Mouse (Mus musculus): Measurements from ENCODE around the gene Nlgn2. TPM values are rescaled to one million over a fixed set of nuclear protein-coding genes. Genes with fewer than 3 reads are reported as not detected.

Gene Nlgn2
- polyA plus RNA-seq, 1 experiment from 2014 or later = 3.4 TPM

DNA sequence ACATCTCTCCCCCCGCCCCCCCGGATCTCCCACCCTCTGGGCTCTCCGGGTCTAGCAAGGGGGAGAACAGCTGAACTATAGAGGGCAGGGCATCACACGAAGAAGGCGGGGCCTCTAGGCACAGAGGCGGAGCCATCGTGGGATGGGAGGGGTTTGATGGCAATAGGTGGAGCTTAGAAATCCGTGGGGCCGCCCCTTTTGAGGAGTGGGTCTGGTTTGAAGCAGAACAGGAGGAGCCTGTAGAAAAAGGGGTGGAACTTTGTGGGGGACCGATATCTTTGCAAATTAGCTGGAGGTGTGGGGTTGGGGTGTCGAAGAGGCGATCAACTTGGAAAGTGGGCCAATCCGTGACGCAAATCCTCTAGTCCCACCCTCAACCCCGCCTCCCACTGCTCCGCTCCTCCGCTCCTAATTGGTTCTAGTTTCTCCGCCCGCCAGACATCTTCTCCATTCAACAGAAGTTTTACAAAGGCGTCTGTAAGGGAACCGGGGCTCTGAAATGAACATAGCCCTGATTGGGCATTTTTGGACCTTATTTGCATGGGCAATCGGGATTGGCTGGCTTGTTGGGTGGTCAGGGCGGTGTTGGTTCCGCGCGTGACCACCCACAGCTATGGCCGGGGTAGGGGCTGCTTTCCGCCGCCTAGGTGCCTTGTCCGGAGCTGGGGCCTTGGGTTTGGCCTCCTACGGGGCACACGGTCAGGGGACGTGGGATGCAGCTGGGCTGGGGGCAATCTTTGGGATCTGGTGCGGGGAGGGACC, 549 bp upstream of the Nlgn2 start, which contains the start of gene Tmem256:
Tmem256 (plus strand) TSS at position 563 of the 762 bp plus-strand sequence.
- peak within 1 kb of the TSS; percentile 76 for H3K4me3 ChIP-seq (ENCODE audit: low read depth, low read length)
- H3K27ac ChIP-seq (ENCODE audit: low read depth, low read length) = peak within 1 kb of the TSS; percentile 78
- H3K9ac ChIP-seq (ENCODE audit: low read depth, low read length) = peak within 1 kb of the TSS; percentile 80
- H3K4me1 ChIP-seq (replicated peaks; ENCODE audit: control insufficient read depth, insufficient read depth, low read length) = peaks cover 43% of the 10 kb centered on the region
- DNase-seq (ENCODE audit: low spot score) = peak; percentile 95
- ATAC-seq (replicated peaks; ENCODE audit: low FRiP score) = peak; percentile 89
- no peaks in the 10 kb centered on the region for H3K9me3 ChIP-seq (ENCODE audit: control insufficient read depth, low read length)
- peaks cover 39% of the 10 kb centered on the region for H3K27me3 ChIP-seq (replicated peaks; ENCODE audit: control insufficient read depth, insufficient read depth, low read length)
- under 1% methylated on average over 34 of the region's 34 CpGs for WGBS
- H3K36me3 ChIP-seq (ENCODE audit: control insufficient read depth, insufficient read depth, low read length) = no peaks in the 10 kb centered on the region; the same call in 1 of the 2 replicates
- peak within 1 kb of the TSS; percentile 96 for H3K4me2 ChIP-seq

DNA sequence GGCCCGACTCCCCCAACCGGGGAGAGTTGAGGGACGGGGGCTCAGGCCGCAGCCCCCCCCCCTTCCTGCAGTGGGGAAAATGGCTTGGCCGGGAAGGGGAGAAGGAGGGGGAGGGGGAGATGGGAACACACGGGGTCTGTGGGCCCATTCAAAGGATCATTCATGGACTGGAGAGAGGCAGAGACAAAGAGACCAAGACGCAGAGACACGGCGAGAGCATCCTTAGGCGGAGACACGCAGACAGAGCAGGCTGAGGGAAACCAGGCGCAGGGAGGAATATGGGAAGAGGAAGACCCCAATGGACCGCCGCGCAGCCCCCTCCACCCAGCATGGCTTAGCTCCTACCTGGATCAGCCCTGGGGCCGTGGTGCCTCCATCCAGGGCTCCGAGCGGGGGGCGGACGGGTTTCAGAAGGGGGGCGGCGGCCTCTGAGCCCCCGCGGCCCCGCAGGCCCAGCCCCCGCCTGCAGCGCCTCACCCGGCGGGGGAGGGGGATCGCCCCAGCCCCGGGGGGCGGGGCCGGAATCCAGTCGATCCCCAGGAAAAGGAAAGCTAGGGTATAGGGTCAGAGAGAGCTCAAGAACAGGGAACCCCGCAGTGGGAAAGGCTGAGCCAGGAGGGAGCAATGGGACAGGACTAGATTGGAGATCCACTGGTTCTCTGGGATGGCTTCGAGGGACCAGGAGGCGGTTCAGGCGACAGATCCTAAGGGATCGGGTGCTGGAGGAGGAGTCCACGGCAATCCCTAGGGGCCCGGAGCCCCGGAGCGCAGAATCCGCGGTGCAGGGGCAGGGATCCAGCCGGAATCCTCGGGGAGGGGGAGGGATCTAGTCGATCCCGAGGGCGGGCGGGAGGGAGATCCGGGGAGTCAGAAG, 644 bp downstream of the Nlgn2 start:
- DNase-seq (ENCODE audit: low spot score) = peak; percentile 63
- H3K36me3 ChIP-seq (ENCODE audit: control insufficient read depth, insufficient read depth, low read length) = no peaks in the 10 kb centered on the region; the same call in 1 of the 2 replicates
- H3K27ac ChIP-seq (ENCODE audit: low read depth, low read length) = peak overlapping the region; percentile 62
- H3K4me2 ChIP-seq = peak overlapping the region; percentile 96
- peak overlapping the region; percentile 76 for H3K4me3 ChIP-seq (ENCODE audit: low read depth, low read length)
- 3% methylated on average over 49 of the region's 52 CpGs for WGBS
- ATAC-seq (replicated peaks; ENCODE audit: low FRiP score) = no peak
- H3K4me1 ChIP-seq (replicated peaks; ENCODE audit: control insufficient read depth, insufficient read depth, low read length) = peaks cover 40% of the 10 kb centered on the region
- H3K9ac ChIP-seq (ENCODE audit: low read depth, low read length) = peak overlapping the region; percentile 61
- H3K9me3 ChIP-seq (ENCODE audit: control insufficient read depth, low read length) = no peaks in the 10 kb centered on the region
- peaks cover 40% of the 10 kb centered on the region for H3K27me3 ChIP-seq (replicated peaks; ENCODE audit: control insufficient read depth, insufficient read depth, low read length)

DNA sequence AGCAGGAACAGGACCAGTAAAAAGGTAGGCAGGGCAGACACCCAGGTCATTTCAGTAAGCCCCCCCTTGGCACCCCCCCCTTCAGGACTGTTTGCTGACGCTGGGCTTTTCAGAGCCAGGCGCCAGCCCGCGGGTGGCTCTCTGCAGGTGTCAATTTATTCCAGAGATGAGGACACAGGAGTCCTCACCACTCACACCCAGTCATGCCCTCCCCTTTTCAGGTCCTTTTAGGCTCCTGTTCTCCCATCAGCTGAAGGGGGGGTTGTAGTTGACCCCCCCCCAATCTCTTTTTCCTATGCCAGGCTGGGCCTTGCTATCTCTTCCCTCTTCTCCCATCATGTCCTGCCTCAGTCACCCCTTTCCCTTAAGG, 1.6 kb downstream of the Nlgn2 start:
- no peak for DNase-seq (ENCODE audit: low spot score)
- H3K9ac ChIP-seq (ENCODE audit: low read depth, low read length) = no peak overlapping the region
- 9% methylated on average over 4 of the region's 4 CpGs for WGBS
- no peak overlapping the region for H3K27ac ChIP-seq (ENCODE audit: low read depth, low read length)
- no peaks in the 10 kb centered on the region for H3K9me3 ChIP-seq (ENCODE audit: control insufficient read depth, low read length)
- peaks cover 40% of the 10 kb centered on the region for H3K27me3 ChIP-seq (replicated peaks; ENCODE audit: control insufficient read depth, insufficient read depth, low read length)
- H3K4me2 ChIP-seq = peak overlapping the region; percentile 96
- H3K4me3 ChIP-seq (ENCODE audit: low read depth, low read length) = peak overlapping the region; percentile 76
- ATAC-seq (replicated peaks; ENCODE audit: low FRiP score) = no peak
- peaks cover 40% of the 10 kb centered on the region for H3K4me1 ChIP-seq (replicated peaks; ENCODE audit: control insufficient read depth, insufficient read depth, low read length)
- H3K36me3 ChIP-seq (ENCODE audit: control insufficient read depth, insufficient read depth, low read length) = no peaks in the 10 kb centered on the region; the same call in 1 of the 2 replicates

DNA sequence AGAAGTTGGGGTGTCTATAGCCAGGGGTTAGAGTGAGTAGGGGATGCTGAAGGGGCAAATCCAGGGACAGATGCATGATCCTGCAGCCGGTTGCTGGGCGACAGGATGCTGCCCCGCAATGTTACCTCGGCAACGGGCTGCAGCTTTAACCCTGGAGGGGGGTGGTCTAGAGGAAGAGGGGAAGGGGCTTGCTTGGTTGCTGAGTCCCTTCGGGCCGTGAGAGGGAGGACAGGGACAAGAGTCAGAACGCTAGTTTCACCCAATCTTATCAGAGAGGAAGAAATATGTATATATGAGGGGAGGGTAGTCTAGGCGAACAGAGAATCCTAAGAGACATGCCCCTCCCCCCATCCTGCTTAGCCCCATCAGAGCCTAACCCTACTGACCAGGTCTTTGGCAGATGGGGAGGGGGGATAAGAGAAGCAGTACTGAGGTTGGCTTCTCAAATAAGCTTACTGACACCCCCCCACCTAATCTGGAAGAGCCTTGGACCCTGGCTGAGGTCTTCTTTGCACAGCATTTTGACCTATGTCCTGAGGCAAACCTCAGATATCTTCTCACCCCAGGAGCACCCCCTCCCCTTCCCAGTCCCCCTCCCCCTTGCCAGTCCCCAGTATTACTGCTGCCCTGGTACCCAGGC, 2.1 kb downstream of the Nlgn2 start:
- no peak for DNase-seq (ENCODE audit: low spot score)
- H3K36me3 ChIP-seq (ENCODE audit: control insufficient read depth, insufficient read depth, low read length) = no peaks in the 10 kb centered on the region; the same call in 1 of the 2 replicates
- peak overlapping the region; percentile 53; the same call in 1 of the 2 replicates for H3K4me3 ChIP-seq (ENCODE audit: low read depth, low read length)
- no peak for ATAC-seq (replicated peaks; ENCODE audit: low FRiP score)
- no peaks in the 10 kb centered on the region for H3K9me3 ChIP-seq (ENCODE audit: control insufficient read depth, low read length)
- peaks cover 40% of the 10 kb centered on the region for H3K27me3 ChIP-seq (replicated peaks; ENCODE audit: control insufficient read depth, insufficient read depth, low read length)
- H3K27ac ChIP-seq (ENCODE audit: low read depth, low read length) = no peak overlapping the region
- peaks cover 40% of the 10 kb centered on the region for H3K4me1 ChIP-seq (replicated peaks; ENCODE audit: control insufficient read depth, insufficient read depth, low read length)
- H3K9ac ChIP-seq (ENCODE audit: low read depth, low read length) = no peak overlapping the region
- peak overlapping the region; percentile 96 for H3K4me2 ChIP-seq
- WGBS = 16% methylated on average over 9 of the region's 9 CpGs

DNA sequence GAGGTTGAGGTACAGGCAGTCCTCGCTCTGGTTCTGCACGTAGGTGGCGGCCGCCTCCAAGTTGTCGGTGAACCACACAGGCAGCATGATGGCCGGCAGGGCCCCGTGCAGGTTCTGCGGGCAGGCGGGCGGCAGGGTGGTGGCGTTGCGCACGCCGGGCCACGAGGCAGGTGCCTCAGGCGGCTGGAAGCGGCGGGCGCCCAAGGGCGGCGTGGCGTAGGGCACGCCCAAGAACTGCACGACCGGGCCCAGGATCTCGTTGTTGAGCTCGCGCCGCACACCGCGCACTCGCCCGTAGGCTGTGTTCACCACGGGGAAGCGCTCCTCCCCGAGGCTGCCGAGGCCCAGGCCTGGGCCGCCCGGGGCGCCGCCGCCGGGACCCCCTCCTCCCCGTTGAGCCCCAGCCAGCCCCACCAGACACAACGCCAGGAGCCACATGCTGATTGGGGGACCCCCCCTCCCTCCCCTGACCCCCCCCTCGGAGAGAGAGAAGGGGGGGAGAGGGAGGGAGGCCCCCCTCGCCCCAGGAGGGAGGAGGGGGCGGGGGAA, 3.5 kb downstream of the Nlgn2 start:
- Histone ChIP-seq H3K27me3 (replicated peaks; ENCODE audit: control insufficient read depth, insufficient read depth, low read length) (peaks cover 40% of the 10 kb centered on the region), H3K4me2 (peak overlapping the region; percentile 81), H3K4me3 (ENCODE audit: low read depth, low read length) (peak overlapping the region; percentile 53), H3K27ac (ENCODE audit: low read depth, low read length) (no peak overlapping the region), H3K9ac (ENCODE audit: low read depth, low read length) (peak overlapping the region; percentile 74), H3K9me3 (ENCODE audit: control insufficient read depth, low read length) (no peaks in the 10 kb centered on the region), H3K36me3 (ENCODE audit: control insufficient read depth, insufficient read depth, low read length) (no peaks in the 10 kb centered on the region; the same call in 1 of the 2 replicates), H3K4me1 (replicated peaks; ENCODE audit: control insufficient read depth, insufficient read depth, low read length) (peaks cover 35% of the 10 kb centered on the region)
- DNase-seq (ENCODE audit: low spot score) (peak; percentile 62), ATAC-seq (replicated peaks; ENCODE audit: low FRiP score) (peak; percentile 13; the same call in 1 of the 2 replicates)
- 4% methylated on average over 43 of the region's 48 CpGs for WGBS

DNA sequence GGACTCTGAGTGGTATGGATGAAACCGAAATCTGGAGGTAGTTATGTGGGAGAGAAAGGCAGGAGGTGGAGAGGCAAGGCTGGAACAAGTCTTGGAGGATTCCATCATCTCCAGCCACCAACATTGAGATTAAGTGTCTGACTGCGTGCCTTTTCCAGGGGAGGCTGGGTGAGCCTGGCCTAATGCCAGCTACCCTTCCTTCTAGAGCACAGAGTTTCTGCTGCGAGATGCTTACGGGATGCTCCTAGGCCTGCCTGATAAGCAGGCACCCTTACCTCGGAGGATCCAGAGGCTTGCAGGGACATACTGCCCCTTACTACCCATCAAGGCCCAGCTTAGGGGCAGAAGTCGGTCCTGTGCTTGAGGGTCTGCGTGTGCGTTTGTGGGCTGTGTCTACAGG, 4.0 kb downstream of the Nlgn2 start:
- ATAC-seq (replicated peaks; ENCODE audit: low FRiP score) (no peak), DNase-seq (ENCODE audit: low spot score) (no peak)
- H3K4me3 ChIP-seq (ENCODE audit: low read depth, low read length) = peak overlapping the region; percentile 53
- no peak overlapping the region for H3K27ac ChIP-seq (ENCODE audit: low read depth, low read length)
- H3K9ac ChIP-seq (ENCODE audit: low read depth, low read length) = peak overlapping the region; percentile 74
- H3K4me2 ChIP-seq = peak overlapping the region; percentile 81
- H3K27me3 ChIP-seq (replicated peaks; ENCODE audit: control insufficient read depth, insufficient read depth, low read length) = peaks cover 40% of the 10 kb centered on the region
- H3K4me1 ChIP-seq (replicated peaks; ENCODE audit: control insufficient read depth, insufficient read depth, low read length) = peaks cover 34% of the 10 kb centered on the region
- WGBS = 49% methylated on average over 8 of the region's 8 CpGs
- H3K36me3 ChIP-seq (ENCODE audit: control insufficient read depth, insufficient read depth, low read length) = no peaks in the 10 kb centered on the region; the same call in 1 of the 2 replicates
- H3K9me3 ChIP-seq (ENCODE audit: control insufficient read depth, low read length) = no peaks in the 10 kb centered on the region

DNA sequence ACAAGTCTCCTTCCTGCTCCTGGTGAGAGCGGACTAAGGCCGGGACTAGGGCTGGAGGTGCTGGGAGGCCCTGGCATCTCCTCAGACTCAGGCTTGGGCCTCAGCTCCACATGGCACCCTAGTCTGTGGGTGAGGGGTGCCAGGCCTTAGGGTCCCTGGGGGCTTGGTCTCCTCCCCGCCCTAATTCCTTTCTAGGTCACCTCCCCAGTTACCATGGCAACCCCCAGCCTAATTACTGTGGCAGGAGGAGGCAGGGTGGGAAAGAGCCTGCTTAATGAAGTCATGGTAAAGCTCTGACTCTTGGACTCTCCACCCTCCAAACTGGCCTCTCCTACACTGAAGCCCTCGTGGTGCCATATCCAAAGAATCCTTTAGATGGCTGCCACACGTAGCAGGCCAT, 8.8 kb downstream of the Nlgn2 start:
- Histone ChIP-seq H3K4me1 (replicated peaks; ENCODE audit: control insufficient read depth, insufficient read depth, low read length) (peaks cover 4% of the 10 kb centered on the region), H3K36me3 (ENCODE audit: control insufficient read depth, insufficient read depth, low read length) (peaks cover 14% of the 10 kb centered on the region), H3K27ac (ENCODE audit: low read depth, low read length) (no peak overlapping the region), H3K9ac (ENCODE audit: low read depth, low read length) (no peak overlapping the region), H3K27me3 (replicated peaks; ENCODE audit: control insufficient read depth, insufficient read depth, low read length) (peaks cover 8% of the 10 kb centered on the region), H3K4me2 (no peak overlapping the region), H3K9me3 (ENCODE audit: control insufficient read depth, low read length) (no peaks in the 10 kb centered on the region), H3K4me3 (ENCODE audit: low read depth, low read length) (no peak overlapping the region)
- ATAC-seq (replicated peaks; ENCODE audit: low FRiP score) (no peak), DNase-seq (ENCODE audit: low spot score) (no peak)
- 77% methylated on average over 5 of the region's 5 CpGs for whole genome bisulfite sequencing

DNA sequence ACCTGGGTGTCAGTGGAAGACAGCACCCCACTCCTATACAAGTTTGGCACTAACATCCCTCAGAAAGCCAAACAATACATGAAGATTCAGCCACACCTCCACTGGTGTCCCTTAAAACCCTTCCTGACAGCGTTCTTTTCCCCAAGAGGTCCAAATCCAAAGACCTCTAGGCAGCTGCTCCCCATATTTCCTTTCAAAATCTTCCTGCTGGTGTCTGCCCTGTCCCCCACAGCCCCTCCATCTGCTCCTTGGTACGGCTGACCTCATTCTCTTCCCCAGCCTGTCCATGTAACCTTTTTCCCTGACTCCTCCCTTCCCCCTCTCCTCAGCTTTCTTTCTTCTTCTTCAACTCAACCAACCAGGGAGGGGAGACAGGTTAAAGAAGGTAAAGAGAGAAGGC, 14.1 kb downstream of the Nlgn2 start:
- H3K9ac ChIP-seq (ENCODE audit: low read depth, low read length) = no peak overlapping the region
- ATAC-seq (replicated peaks; ENCODE audit: low FRiP score) (no peak), DNase-seq (ENCODE audit: low spot score) (no peak)
- H3K4me1 ChIP-seq (replicated peaks; ENCODE audit: control insufficient read depth, insufficient read depth, low read length) = no peaks in the 10 kb centered on the region
- no peaks in the 10 kb centered on the region; the same call in 1 of the 2 replicates for H3K27me3 ChIP-seq (replicated peaks; ENCODE audit: control insufficient read depth, insufficient read depth, low read length)
- no peaks in the 10 kb centered on the region for H3K9me3 ChIP-seq (ENCODE audit: control insufficient read depth, low read length)
- no peak overlapping the region for H3K4me3 ChIP-seq (ENCODE audit: low read depth, low read length)
- H3K36me3 ChIP-seq (ENCODE audit: control insufficient read depth, insufficient read depth, low read length) = peaks cover 14% of the 10 kb centered on the region
- 67% methylated on average over 2 of the region's 2 CpGs for WGBS
- H3K4me2 ChIP-seq = no peak overlapping the region
- no peak overlapping the region for H3K27ac ChIP-seq (ENCODE audit: low read depth, low read length)

Measured in liver, embryonic 11.5 days (tissue).